Mouse (Mus musculus) lung, embryonic 14.5 days (tissue): ENCODE data around the gene Dnah17. TPM values are rescaled to one million over a fixed set of nuclear protein-coding genes. Genes with fewer than 3 reads are reported as not detected.

Experiments used
- ATAC-seq: fragments of 200-750 bp; cut with Nextera tagmentation; 2 replicates; pipeline ENCODE4 v1.8.0; 2017; ENCODE audit warnings: mild to moderate bottlenecking, moderate TSS enrichment, moderate library complexity; ENCODE audit not compliant: insufficient read depth
- DNase-seq: peaks from one replicate; pipeline ENCODE4 v3.0.0-alpha.2; 2015
- H3K27ac ChIP-seq: fragments of 300-500 bp; sonication (generic); 2 replicates; pipeline ENCODE4 v1.5.1; 2014; ENCODE audit warnings: low read depth, mild to moderate bottlenecking, moderate library complexity
- H3K27me3 ChIP-seq: fragments of 300-500 bp; sonication (generic); 2 replicates; pipeline ENCODE4 v1.6.1; 2014; ENCODE audit warnings: low read length, control low read depth; ENCODE audit not compliant: insufficient read depth
- H3K36me3 ChIP-seq: fragments of 300-500 bp; sonication (generic); 2 replicates; pipeline ENCODE4 v1.6.1; 2014; ENCODE audit warnings: control low read depth; ENCODE audit not compliant: insufficient read depth
- H3K4me1 ChIP-seq: fragments of 300-500 bp; sonication (generic); 2 replicates; pipeline ENCODE4 v1.6.1; 2014; ENCODE audit warnings: antibody characterized with exemption, control low read depth; ENCODE audit not compliant: insufficient read depth
- H3K4me2 ChIP-seq: fragments of 300-500 bp; sonication (generic); 2 replicates; pipeline ENCODE4 v1.6.1; 2014; ENCODE audit warnings: mild to moderate bottlenecking
- H3K4me3 ChIP-seq: fragments of 300-500 bp; sonication (generic); 2 replicates; pipeline ENCODE4 v1.5.1; 2014; ENCODE audit warnings: low read depth, low read length
- H3K9ac ChIP-seq: fragments of 300-500 bp; sonication (generic); 2 replicates; pipeline ENCODE4 v1.6.1; 2014
- H3K9me3 ChIP-seq: fragments of 300-500 bp; sonication (generic); 2 replicates; pipeline ENCODE4 v1.6.1; 2016; ENCODE audit warnings: low read depth, low read length, control low read depth
- CTCF ChIP-seq: IDR thresholded peaks from 2 replicates; pipeline ENCODE4 v1.5.1; 2016; ENCODE audit warnings: antibody characterized with exemption, low read depth
- WGBS: fragments of 180-500 bp; shearing (Covaris S2); extraction: QIAGEN DNeasy Blood & Tissue Kit; methylation state at CpG from one replicate; pipeline ENCODE4 v1.1.7; 2014; 5-methylcytosine and 5-hydroxymethylcytosine counted together
- microRNA-seq: library from miRNA; unstranded; fragments of <30 nt; microRNA quantifications from one replicate; pipeline ENCODE4, GENCODE M21; 2016; ENCODE audit warnings: borderline number of aligned reads
- polyA plus RNA-seq: library from polyadenylated mRNA; unstranded; fragments of >200 nt; fragmentation: Nextera tagmentation; extraction: Ambion mirVana; gene quantifications from 2 replicates; pipeline ENCODE4 v1.2.1, GENCODE M21; 2014

Dnah17 gene
- polyA plus RNA-seq, 1 experiment from 2014 or later = 0.29 TPM

DNA sequence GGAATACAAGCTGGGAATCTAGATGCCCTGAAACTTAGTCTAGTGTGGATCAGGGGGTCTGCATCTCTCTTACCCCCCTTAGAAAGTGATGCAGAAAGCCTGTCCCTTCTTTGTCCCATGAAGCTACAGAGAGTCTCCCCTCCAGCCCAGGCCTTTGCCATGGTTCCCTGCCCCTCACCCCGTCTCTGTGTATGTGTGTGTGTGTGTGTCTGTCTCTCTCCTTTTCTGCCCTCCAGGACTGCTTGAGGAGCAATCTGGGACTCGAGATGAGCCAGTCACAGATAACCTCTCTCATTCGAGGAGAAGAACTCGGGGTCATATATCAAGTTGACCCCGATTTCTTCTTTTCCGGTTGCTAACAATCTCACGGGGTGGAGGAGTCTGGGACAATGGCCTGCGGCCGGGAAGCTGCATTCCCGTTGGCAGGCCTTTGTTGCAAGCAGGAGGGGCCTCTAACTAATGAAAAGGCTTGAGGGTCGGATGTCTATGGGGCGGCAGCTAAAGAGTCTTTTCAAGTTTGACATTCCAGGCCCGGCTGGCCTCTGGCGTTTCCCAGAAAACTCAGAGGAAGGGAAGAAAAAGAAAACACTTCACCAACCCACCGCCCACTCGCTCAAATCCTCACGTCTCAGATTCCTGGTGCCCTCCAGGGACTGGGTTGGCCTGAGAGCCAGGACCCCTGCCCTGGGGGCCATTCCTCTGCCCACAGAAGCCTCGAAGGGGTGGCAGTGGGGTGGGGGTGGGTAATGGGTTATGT is 155.0 kb downstream of the Dnah17 start:
- no peak overlapping the region for H3K4me3 ChIP-seq
- H3K9me3 ChIP-seq = no peaks in the 10 kb centered on the region
- TF ChIP-seq CTCF = no peak
- H3K36me3 ChIP-seq = no peaks in the 10 kb centered on the region
- peaks cover 23% of the 10 kb centered on the region for H3K4me1 ChIP-seq
- no peaks in the 10 kb centered on the region for H3K27me3 ChIP-seq
- ATAC-seq (peak; percentile 19; the same call in 1 of the 2 replicates), DNase-seq (peak; percentile 65)
- H3K27ac ChIP-seq = peak overlapping the region; percentile 72
- 9% methylated on average over 18 of the region's 18 CpGs for WGBS
- H3K4me2 ChIP-seq = peak overlapping the region; percentile 25; the same call in 1 of the 2 replicates
- peak overlapping the region; percentile 15; the same call in 1 of the 2 replicates for H3K9ac ChIP-seq

DNA sequence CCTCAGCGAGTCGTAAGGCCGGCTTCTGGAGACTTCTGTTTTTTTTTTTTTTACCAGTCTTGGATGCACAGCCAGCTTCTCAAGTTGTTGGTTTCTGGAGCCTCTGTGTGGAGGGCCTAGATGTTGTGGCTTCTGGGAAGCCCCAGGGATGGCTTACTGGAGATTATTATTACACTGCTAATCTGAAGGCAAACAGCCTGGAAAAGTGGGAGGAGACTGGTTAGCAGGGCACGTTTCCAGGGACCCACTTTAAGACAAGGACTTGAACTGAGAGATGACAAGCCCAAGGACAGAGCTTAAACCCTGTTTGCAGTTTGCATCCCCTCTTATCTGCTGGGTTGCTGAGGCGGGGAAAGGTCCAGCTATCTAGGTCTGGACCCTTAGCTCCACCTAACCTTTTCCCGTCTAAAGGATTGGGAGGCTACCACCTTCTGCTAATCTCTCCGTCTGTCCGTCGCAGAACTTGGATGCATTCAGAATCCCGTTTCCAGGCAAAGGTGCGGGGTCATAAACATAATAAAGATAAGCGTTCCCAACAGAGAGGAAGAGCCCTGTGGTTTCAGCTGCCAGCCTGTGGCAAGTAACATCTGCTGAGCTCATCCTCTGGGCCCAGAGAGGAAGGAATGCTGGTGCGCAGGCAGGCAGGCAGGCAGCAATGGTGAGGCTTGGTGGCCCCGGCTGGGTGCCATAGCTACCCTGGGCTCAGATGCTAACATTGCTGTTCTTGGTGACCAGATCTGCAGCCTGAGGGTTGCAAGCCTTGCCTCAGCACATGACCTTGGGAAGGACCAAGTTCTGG is 155.9 kb downstream of the Dnah17 start:
- Histone ChIP-seq H3K9ac (0 out of 2 replicates have a peak overlapping the region, but pooled peaks have one; percentile 1), H3K9me3 (no peaks in the 10 kb centered on the region), H3K4me1 (peaks cover 23% of the 10 kb centered on the region), H3K27ac (peak overlapping the region; percentile 72), H3K4me3 (no peak overlapping the region), H3K4me2 (no peak overlapping the region), H3K27me3 (no peaks in the 10 kb centered on the region), H3K36me3 (no peaks in the 10 kb centered on the region)
- ATAC-seq (no peak), DNase-seq (no peak)
- TF ChIP-seq CTCF = no peak
- WGBS = 41% methylated on average over 14 of the region's 14 CpGs

DNA sequence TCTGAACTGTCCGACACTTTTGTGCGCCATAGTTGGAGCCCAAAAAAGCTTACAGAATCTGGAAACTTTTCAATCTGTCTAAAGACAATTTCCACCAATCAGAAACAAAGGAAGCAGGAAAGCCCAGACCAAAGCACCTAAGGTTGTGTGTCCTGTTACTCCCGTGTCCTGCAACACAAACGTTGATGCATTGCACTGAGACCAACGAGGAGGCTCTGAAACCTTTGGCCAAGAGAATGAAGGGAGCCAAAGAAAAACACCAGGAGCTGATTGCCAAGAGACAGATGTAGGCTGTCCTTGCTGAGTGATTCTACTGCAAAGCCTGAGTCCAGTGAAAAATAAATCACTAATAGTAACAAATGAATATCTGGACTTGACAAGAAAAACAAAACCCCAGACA is 156.9 kb downstream of the Dnah17 start:
- WGBS = 33% methylated on average over 5 of the region's 5 CpGs
- no peak for TF ChIP-seq CTCF
- Histone ChIP-seq H3K4me3 (no peak overlapping the region), H3K4me1 (peaks cover 23% of the 10 kb centered on the region), H3K4me2 (no peak overlapping the region), H3K27ac (no peak overlapping the region), H3K27me3 (no peaks in the 10 kb centered on the region), H3K9me3 (no peaks in the 10 kb centered on the region), H3K36me3 (no peaks in the 10 kb centered on the region), H3K9ac (no peak overlapping the region)
- ATAC-seq (no peak), DNase-seq (no peak)

DNA sequence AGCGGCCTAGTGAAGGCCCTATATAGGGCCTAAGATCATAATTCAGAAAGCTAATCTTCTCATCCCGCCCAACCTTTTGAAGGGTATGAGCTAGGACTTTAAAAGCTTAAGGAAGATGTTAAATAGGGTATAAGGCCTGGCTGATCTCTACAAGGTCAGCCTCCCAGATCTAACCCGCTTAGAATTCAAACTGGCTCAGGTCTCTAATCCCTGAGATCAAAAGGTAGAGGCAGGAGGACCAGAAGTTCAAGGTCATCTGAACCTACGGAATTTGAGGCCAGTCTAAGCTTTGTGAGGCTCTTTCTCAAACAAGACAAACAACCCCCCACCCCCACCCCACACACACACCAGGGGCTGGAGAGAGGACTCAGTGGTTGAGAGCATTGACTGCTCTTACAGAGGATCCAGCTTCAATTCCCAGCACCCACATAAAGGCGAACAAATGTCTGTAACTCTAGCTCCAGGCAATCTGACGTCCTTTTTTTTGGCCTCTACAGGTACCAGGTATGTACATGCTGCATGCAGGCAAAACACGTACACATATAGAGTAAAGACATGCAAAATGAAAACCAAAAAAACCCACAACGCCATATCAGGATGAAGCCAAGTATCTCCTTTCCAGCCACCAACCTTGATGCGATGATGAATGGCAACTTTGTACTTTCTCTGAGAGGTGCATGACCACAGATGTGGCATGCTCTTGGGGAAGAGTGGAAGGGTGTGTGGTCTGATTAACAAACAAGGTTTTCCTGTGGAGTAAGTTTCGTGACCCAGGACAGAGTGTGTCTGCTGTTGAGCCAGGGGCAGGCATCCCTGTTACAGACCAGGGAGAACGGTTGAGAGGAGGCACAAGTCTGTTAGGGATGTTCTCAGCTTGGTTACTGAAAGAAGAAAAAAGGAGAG is 157.5 kb downstream of the Dnah17 start:
- DNase-seq (no peak), ATAC-seq (no peak)
- H3K36me3 ChIP-seq = no peaks in the 10 kb centered on the region
- H3K4me1 ChIP-seq = peaks cover 23% of the 10 kb centered on the region
- H3K9me3 ChIP-seq = no peaks in the 10 kb centered on the region
- TF ChIP-seq CTCF = no peak
- H3K27me3 ChIP-seq = 0 out of 2 replicates have a peak, but pooled peaks cover 2% of the 10 kb centered on the region
- no peak overlapping the region for H3K9ac ChIP-seq
- 67% methylated on average over 11 of the region's 11 CpGs for WGBS
- H3K4me3 ChIP-seq = no peak overlapping the region
- no peak overlapping the region for H3K4me2 ChIP-seq
- no peak overlapping the region for H3K27ac ChIP-seq

Small RNA genes within 50 kb of the gene (microRNA-seq; reads per million reads assigned to microRNA genes)
- not detected for gene Mir6933

Other genes with a start within 250 kb of the Dnah17 start
- 5.4 and 6.4 TPM in 2 replicates for gene Socs3, start 160.6 kb downstream of the Dnah17 start, polyA plus RNA-seq
- gene Pgs1, start 144.3 kb downstream of the Dnah17 start, polyA plus RNA-seq = 35.8 and 40.8 TPM in 2 replicates
- gene Cyth1, start 118.0 kb upstream of the Dnah17 start, polyA plus RNA-seq = 10.5 and 11.5 TPM in 2 replicates
- 18.7 and 19.9 TPM in 2 replicates for gene Usp36, start 159.6 kb upstream of the Dnah17 start, polyA plus RNA-seq
- gene Cep295nl, start 211.9 kb upstream of the Dnah17 start, polyA plus RNA-seq = 0.57 and 0.62 TPM in 2 replicates
- 87.3 and 90.4 TPM in 2 replicates for gene Timp2, start 225.1 kb upstream of the Dnah17 start, polyA plus RNA-seq